Mouse (Mus musculus) forebrain, embryonic 16.5 days (tissue): ENCODE results near the gene Idh3a. TPM values are rescaled to one million over a fixed set of nuclear protein-coding genes. Genes with fewer than 3 reads are reported as not detected.

Source experiments
- ATAC-seq: fragments of 200-750 bp; cut with Nextera tagmentation; 2 replicates; pipeline ENCODE4 v1.8.0; 2017; ENCODE audit warnings: mild to moderate bottlenecking, moderate library complexity
- H3K27ac ChIP-seq: fragments of 300-500 bp; sonication (generic); 2 replicates; pipeline ENCODE4 v1.5.1; 2014; ENCODE audit warnings: low read length, control low read depth
- H3K27me3 ChIP-seq: fragments of 300-500 bp; sonication (generic); replicated peaks from 2 replicates; pipeline ENCODE4 v1.6.1; 2014; ENCODE audit warnings: low read length; ENCODE audit not compliant: control insufficient read depth, insufficient read depth
- H3K36me3 ChIP-seq: fragments of 300-500 bp; sonication (generic); 2 replicates; pipeline ENCODE4 v1.6.1; 2014; ENCODE audit not compliant: control insufficient read depth, insufficient read depth
- H3K4me1 ChIP-seq: fragments of 300-500 bp; sonication (generic); replicated peaks from 2 replicates; pipeline ENCODE4 v1.6.1; 2014; ENCODE audit warnings: low read length; ENCODE audit not compliant: control insufficient read depth, insufficient read depth
- H3K4me2 ChIP-seq: fragments of 300-500 bp; sonication (generic); 2 replicates; pipeline ENCODE4 v1.6.1; 2014; ENCODE audit warnings: mild to moderate bottlenecking, low read length, control low read depth
- H3K4me3 ChIP-seq: fragments of 300-500 bp; sonication (generic); replicated peaks from 2 replicates; pipeline ENCODE4 v1.5.1; 2014; ENCODE audit warnings: mild to moderate bottlenecking, low read length, control low read depth
- H3K9ac ChIP-seq: fragments of 300-500 bp; sonication (generic); replicated peaks from 2 replicates; pipeline ENCODE4 v1.6.1; 2014; ENCODE audit warnings: low read depth, low read length, control low read depth
- H3K9me3 ChIP-seq: fragments of 300-500 bp; sonication (generic); 2 replicates; pipeline ENCODE4 v1.6.1; 2016; ENCODE audit warnings: low read length; ENCODE audit not compliant: control insufficient read depth
- WGBS: fragments of 180-500 bp; shearing (Covaris S2); extraction: QIAGEN DNeasy Blood & Tissue Kit; methylation state at CpG from one replicate; pipeline ENCODE4 v1.1.7; 2014; 5-methylcytosine and 5-hydroxymethylcytosine counted together
- polyA plus RNA-seq: library from polyadenylated mRNA; unstranded; fragments of >200 nt; fragmentation: Nextera tagmentation; extraction: Ambion mirVana; gene quantifications from 2 replicates; pipeline ENCODE4 v1.2.1, GENCODE M21; 2015

The Idh3a gene
- polyA plus RNA-seq, 1 experiment from 2014 or later = 151 TPM

DNA sequence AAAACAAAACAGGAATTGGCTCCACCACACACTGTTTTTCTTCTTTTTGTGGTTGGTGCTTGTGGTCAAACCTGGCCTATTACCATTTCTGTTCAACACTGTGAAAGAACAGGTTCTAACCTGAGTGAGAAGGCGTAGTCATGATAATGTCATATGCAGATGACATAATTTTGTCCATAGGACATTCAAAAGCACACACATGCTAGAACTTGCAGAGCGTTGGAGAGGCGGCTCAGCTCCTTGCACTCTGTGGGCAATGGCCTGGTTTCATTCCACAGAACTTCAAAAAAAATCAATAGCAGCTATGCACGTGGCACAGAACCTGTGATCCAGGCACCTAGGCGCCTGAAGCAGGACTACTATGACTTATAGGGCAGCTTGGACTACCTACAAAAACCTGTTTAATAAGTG, 26.7 kb downstream of the Idh3a start:
- H3K27me3 ChIP-seq = no peaks in the 10 kb centered on the region
- H3K9me3 ChIP-seq = no peaks in the 10 kb centered on the region
- no peak overlapping the region for H3K4me3 ChIP-seq
- WGBS = 77% methylated on average over 5 of the region's 5 CpGs
- no peak overlapping the region for H3K9ac ChIP-seq
- no peak overlapping the region for H3K27ac ChIP-seq
- ATAC-seq = no peak
- no peaks in the 10 kb centered on the region for H3K4me1 ChIP-seq
- no peaks in the 10 kb centered on the region for H3K36me3 ChIP-seq
- no peak overlapping the region for H3K4me2 ChIP-seq

DNA sequence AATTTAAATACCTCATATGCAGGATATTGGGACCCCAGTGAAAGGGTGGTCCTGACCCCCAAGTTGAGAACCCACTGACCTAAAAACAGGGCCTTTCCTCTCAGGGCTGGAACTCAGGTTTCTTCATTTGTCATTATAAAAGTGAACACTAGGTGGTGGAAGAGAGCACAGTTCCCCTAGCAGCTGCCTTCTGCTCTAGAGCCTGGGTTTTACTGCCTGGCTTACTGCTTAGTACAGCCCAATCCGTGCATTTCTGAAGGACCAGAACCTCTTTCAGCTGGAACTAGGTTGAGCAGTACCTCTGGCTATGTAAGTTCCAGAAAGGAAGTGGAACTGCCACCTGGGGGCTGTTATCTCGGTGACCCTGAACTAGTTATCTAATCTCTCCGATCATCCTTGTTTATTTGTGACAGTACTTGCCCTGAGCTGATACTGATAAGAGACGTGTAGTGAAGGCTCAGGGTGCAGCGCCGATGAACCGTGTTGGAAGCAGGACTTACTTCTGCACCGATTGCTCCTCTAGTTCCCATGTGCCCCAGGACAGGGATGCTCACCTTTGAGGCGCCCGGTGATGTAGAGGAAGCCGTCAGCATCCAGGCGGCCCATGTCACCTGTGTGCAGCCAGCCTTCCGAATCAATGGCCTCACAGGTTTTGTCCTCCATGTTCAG, 28.2 kb downstream of the Idh3a start:
- Histone ChIP-seq H3K4me3 (no peak overlapping the region), H3K27ac (no peak overlapping the region), H3K9ac (no peak overlapping the region), H3K4me1 (no peaks in the 10 kb centered on the region), H3K4me2 (no peak overlapping the region), H3K27me3 (no peaks in the 10 kb centered on the region), H3K36me3 (no peaks in the 10 kb centered on the region), H3K9me3 (no peaks in the 10 kb centered on the region)
- 73% methylated on average over 13 of the region's 13 CpGs for WGBS
- ATAC-seq = peak; percentile 50; the same call in 1 of the 2 replicates

DNA sequence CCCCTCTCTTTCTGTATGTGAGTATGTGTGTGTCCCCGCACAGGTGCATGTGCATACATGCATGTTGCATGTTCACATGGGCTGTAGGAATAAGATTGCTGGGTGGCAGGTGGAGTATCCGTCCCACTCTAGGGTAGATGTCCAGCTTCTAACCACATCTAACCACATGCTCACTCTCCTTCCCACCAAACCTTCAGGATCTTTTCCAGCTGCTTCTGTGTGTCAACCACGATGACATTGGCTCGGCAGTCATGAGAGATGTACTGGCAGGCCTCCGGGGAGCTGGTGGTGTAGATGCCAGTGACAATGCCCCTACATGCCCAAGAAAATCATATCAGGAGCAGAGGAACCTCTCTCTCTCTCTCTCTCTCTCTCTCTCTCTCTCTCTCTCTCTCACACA, 41.1 kb downstream of the Idh3a start:
- no peak overlapping the region for H3K9ac ChIP-seq

DNA sequence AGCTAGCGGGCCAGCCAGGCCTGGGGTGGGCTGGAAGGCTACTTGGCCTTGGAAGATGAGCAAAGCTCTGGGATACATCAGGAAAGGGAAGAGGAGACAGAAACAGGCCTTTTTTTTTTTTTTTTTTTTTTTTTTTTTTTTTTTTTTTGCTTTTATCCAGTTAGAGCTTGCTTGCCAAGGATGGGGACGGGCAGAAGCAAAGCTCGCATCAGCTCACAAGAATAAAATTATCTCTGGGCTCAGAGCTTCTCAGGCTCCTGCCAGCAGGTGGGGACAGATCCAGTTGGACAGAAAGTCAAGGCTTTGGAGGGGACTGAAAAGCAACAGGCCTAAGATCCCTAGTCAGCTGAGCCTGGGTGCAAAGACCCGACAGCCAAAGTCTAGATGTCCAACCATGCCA, 42.6 kb downstream of the Idh3a start:
- Histone ChIP-seq H3K27ac (no peak overlapping the region), H3K9ac (no peak overlapping the region)
- WGBS = 80% methylated on average over 4 of the region's 4 CpGs

More for the DNA sequence above, 41.1 kb downstream of the Idh3a start:
- Histone ChIP-seq H3K4me1 (no peaks in the 10 kb centered on the region), H3K4me3 (no peak overlapping the region), H3K27ac (no peak overlapping the region), H3K9me3 (no peaks in the 10 kb centered on the region), H3K36me3 (no peaks in the 10 kb centered on the region), H3K27me3 (no peaks in the 10 kb centered on the region), H3K4me2 (no peak overlapping the region)
- no peak for ATAC-seq
- 95% methylated on average over 5 of the region's 5 CpGs for WGBS

DNA sequence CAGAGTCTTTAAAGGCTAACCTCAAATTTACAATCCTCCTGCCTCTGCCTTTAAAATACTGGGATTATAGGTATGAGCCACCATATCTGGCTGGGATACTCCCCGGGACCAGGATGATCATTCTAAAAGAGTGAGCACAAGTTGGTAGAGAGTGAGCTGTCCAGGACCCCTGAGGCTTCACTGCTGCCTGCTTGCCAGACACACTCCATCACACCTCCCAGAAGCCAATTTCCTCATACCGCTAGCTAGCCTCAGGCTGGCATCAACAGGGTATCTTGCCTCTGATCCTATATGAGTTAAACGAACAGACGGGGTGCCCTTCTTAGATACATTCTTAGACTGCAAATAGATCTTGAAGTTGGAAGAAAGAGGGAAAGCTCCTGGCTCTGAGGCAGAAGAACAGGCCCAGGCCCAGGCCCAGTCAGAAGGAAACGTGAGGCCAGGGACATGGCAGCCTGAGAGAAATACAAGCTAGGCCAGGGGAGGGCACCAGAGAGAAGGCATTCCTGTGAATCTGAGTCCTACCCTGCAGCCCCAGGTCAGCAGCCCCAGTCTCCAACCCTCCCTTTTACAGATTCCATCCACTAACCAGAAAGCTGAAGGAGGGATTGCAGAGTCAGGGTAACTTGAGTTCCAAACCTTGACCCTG, 43.6 kb downstream of the Idh3a start:
- Histone ChIP-seq H3K4me1 (no peaks in the 10 kb centered on the region), H3K27me3 (no peaks in the 10 kb centered on the region), H3K9ac (no peak overlapping the region), H3K36me3 (no peaks in the 10 kb centered on the region), H3K27ac (no peak overlapping the region), H3K4me3 (no peak overlapping the region), H3K9me3 (no peaks in the 10 kb centered on the region), H3K4me2 (no peak overlapping the region)
- no peak for ATAC-seq
- 72% methylated on average over 5 of the region's 5 CpGs for WGBS

More for the DNA sequence above, 42.6 kb downstream of the Idh3a start:
- no peaks in the 10 kb centered on the region for H3K27me3 ChIP-seq
- no peaks in the 10 kb centered on the region for H3K4me1 ChIP-seq
- no peaks in the 10 kb centered on the region for H3K36me3 ChIP-seq
- no peaks in the 10 kb centered on the region for H3K9me3 ChIP-seq
- no peak overlapping the region for H3K4me3 ChIP-seq
- no peak overlapping the region for H3K4me2 ChIP-seq
- no peak for ATAC-seq

DNA sequence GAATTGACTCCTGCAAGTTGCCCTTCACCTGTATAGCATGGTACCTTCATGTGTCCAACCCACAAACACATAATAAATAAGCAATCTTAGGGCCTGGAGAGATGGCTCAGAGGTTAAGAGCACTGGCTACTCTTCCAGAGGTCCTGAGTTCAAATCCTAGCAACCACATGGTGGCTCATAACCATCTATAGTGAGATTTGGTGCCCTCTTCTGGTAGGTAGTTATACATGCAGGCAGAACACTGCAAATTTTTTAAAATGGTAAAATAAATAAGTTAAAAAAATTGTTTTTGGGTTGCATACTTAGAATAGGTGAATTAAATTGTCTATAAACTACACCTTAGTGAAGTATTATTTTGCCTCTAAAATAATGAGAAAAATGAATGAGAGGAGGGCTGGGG, 44.8 kb downstream of the Idh3a start:
- H3K36me3 ChIP-seq = no peaks in the 10 kb centered on the region
- no peak for ATAC-seq
- no peak overlapping the region for H3K4me2 ChIP-seq
- H3K27me3 ChIP-seq = no peaks in the 10 kb centered on the region
- no peaks in the 10 kb centered on the region for H3K9me3 ChIP-seq
- no peak overlapping the region for H3K9ac ChIP-seq
- no peaks in the 10 kb centered on the region for H3K4me1 ChIP-seq
- no peak overlapping the region for H3K4me3 ChIP-seq
- H3K27ac ChIP-seq = no peak overlapping the region

DNA sequence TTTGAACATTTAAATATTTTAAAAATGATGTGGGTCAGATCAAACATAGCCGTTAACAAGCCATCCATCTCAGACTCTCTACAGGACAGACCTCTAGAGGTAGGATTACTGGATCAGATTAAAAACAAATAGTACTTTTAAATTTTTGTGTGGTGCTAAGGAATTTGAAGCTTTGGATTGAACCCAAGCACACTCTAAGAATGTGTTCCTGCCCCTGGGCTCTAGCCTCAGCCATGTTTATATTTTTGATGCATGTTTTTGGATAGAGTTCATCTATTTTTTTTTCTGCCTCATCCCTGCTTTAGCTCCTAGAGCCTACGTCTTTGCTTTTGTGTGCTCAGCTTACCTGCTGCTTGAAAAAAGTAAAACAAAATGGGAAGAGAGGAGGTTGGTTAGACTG, 47.3 kb downstream of the Idh3a start:
- no peaks in the 10 kb centered on the region for H3K9me3 ChIP-seq
- no peaks in the 10 kb centered on the region for H3K36me3 ChIP-seq
- ATAC-seq = no peak
- H3K4me2 ChIP-seq = no peak overlapping the region
- no peaks in the 10 kb centered on the region for H3K4me1 ChIP-seq
- H3K4me3 ChIP-seq = no peak overlapping the region
- no peaks in the 10 kb centered on the region for H3K27me3 ChIP-seq
- no peak overlapping the region for H3K9ac ChIP-seq
- H3K27ac ChIP-seq = no peak overlapping the region
- WGBS = 83% methylated on average over 2 of the region's 2 CpGs

DNA sequence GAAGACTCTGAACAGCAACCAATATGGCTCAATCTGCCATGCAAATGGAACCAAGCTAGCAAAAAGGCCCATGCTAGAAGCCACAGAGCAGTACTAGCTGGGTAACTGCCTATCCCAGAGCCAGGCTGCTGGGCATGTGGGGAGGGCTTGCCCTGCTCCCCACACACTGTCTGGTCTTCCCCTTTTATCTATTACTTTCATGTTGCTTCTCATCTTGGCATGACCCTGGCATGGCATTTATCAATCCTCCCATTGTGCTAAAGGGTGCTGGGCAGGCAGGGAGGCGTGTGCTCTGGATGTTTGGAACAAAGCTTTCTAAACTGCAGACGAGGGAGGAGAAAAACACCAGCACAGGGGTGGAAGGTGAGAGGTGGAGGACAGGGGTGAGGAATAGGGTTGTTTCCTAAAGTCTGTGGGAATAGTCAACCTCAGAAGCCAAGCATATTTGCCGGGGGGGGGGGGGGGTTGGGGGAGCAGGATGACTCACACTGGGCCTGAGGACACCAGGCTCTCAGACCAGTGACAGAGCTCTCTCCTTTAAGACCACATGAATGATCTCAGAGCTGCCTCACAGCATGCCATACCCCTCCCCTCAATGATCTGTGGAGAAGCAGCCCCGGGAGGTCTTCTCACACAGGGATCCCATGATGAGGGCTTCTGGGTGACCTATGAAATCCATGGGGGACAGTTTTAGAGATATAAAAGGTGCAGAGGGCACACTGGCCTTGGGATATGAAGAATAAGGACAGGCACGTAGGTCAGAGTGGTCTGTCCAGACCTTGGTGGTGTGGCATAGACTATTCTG, 51.6 kb downstream of the Idh3a start:
- 63% methylated on average over 5 of the region's 5 CpGs for WGBS
- Histone ChIP-seq H3K4me1 (no peaks in the 10 kb centered on the region), H3K9ac (no peak overlapping the region), H3K4me3 (no peak overlapping the region), H3K27me3 (no peaks in the 10 kb centered on the region), H3K27ac (no peak overlapping the region), H3K9me3 (no peaks in the 10 kb centered on the region), H3K4me2 (no peak overlapping the region), H3K36me3 (no peaks in the 10 kb centered on the region)
- no peak for ATAC-seq

DNA sequence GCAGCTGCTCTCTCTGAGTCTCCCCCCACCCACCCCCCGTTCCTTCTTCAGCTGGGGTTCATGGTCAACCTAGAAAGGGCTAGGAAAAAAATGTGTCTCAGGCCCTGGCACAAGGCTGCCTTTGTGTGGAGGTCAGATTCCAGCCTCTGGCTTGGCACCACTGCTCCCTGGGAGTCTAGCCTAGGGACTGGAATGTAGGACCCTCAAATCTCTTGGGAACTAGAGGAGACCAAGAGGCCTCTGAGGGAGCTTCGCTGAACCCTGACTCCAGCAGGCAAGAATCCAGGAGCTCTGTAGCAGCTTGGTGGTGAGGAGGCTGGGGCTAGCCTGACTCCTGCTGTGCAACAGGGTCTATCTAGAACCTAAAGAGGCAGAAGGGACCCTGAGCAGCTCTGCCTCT, 53.1 kb downstream of the Idh3a start:
- no peak overlapping the region for H3K4me2 ChIP-seq
- 74% methylated on average over 2 of the region's 2 CpGs for WGBS
- no peaks in the 10 kb centered on the region for H3K27me3 ChIP-seq

More for the DNA sequence above, 53.1 kb downstream of the Idh3a start:
- H3K4me3 ChIP-seq = no peak overlapping the region
- H3K9me3 ChIP-seq = no peaks in the 10 kb centered on the region
- no peak overlapping the region for H3K27ac ChIP-seq
- no peaks in the 10 kb centered on the region for H3K4me1 ChIP-seq
- no peak for ATAC-seq
- no peak overlapping the region for H3K9ac ChIP-seq
- no peaks in the 10 kb centered on the region for H3K36me3 ChIP-seq
